Mouse (Mus musculus): ENCODE results near the gene Sirpa. TPM values are rescaled to one million over a fixed set of nuclear protein-coding genes. Genes with fewer than 3 reads are reported as not detected.

The Sirpa gene
- total RNA-seq, 2 experiments from 2014 or later = 42.1 to 60.6 TPM

DNA sequence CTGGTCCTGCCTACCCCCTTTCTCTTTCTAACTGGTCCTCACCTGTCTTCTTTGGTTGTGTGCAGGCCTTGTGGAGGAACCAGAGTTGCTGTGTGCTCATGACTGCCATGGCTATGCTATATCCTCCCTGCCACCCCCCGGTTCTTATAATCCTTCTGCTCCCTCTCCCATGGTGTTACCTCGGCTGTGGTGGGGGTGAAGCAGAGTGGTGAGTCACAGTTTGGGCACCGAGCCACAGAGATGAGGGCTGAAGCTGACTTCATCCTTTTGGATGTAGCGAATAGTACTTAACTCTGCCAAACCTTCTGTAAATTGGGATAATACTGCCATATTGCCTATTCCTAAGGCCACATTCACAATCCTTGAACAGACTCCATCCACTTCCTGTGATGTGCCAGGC is 12.0 kb upstream of the Sirpa start:
- DNase-seq (ENCODE audit: low spot score in 2 of 2) = peak; percentile 53 to 62

DNA sequence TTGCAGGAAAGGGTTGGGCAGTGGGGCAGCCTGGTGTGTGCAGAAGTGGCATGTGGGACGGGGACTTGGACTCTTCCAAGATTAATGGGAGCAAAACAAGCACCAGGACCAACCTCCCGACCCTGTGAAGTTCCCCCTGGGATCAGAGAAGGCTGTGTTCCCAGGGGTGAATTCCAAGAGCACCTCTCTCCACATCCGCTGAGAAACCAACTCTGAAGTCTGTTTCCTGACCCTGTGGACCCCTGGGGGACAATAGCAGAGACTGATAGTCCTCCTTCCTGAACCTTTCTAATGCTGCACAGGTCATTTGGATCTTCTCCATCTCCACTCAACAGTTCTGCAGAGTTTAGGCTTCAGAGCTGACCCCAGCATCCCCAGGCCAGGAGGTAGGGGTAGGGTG is 10.8 kb upstream of the Sirpa start:
- no peak for DNase-seq (ENCODE audit: low spot score in 2 of 2)

DNA sequence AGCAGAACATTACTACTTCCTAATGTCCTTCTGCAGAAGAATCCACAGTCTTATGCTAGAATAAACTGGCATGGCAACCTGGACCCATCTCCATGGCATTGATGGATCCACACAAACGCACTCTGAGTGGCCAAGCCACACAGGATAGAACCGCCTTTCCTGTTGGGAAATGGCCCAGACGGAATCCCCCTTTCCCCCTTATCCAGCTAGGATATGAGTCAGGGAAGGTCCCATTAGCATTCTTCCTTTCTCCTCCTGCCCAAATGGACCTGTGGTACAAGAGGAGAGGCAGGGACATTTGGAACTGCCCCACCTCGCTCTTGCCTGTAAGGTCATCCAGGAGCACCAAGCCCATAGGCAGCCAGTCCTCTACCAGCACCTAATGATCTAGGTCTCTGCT is 10.4 kb upstream of the Sirpa start:
- no peak for DNase-seq (ENCODE audit: low spot score in 2 of 2)

DNA sequence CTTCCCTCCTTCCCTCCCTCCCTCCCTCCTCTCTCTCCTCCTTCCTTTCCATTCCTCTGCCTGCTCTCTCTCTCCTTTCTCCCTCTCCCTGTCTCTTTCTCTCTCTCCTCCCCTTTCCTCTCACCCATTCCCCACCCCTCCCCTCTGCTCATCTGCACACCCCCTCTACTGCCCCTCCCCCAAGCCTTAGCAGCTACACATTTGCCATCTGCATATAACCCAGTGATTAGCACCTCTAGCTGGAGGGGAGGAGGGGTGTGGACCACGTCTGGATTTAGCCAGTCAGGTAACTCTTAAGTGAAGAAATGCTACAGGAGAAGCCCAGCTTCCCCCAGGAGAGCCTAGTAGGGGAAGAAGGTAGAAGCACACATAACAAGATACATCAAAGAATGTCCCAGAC is 7.7 kb upstream of the Sirpa start:
- DNase-seq (ENCODE audit: low spot score in 2 of 2) = no peak

DNA sequence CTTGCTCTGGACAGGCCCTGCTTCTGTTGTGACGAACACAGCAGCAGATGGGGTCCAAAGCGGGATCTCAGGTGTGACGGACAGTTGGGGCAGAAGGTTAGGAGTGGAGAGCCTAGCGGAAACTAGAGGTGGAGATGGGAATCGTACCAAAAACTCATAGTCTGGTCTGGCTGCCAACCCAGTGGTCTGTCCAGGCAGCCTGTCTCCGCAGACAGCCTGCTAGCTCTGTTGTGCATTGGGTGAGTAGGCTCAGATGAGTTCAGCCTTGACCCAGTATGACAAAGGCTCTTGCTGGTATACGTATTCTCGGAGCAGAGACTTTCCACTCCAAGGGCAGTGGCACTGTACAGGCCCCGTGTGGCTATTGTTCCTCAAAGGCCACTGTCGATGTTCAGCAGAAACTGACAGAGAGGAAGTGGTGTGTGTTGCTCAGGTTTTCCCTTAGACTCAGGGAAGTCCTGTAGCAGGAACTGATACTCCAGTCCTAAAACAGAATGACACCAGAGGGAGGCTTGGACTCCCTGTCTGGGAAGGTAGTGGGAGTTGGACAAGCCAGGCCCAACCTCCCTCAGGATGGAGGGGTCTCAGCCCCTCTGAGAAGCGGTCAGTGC is 6.6 kb upstream of the Sirpa start:
- DNase-seq (ENCODE audit: low spot score in 2 of 2) = peak in 1 of 2 experiments; percentile 22

DNA sequence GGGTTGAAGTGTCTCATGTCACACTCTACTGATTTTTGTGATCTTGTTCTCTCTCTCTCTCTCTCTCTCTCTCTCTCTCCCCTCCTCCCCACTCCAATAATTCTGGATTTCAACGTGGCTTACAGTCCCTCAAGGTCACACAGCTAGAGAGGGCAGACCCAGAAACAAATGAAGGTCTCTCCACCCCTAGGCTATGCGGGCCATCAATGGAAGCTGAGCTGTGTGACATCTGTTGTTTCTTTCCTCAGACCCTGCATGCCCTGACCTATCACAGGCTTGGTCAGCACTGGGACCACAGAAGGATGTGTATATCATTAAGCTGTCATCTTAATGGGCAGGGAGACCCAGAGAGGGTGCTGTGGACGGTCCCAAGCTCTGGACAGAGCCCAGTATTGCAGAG is 5.4 kb upstream of the Sirpa start:
- no peak for DNase-seq (ENCODE audit: low spot score in 2 of 2)

DNA sequence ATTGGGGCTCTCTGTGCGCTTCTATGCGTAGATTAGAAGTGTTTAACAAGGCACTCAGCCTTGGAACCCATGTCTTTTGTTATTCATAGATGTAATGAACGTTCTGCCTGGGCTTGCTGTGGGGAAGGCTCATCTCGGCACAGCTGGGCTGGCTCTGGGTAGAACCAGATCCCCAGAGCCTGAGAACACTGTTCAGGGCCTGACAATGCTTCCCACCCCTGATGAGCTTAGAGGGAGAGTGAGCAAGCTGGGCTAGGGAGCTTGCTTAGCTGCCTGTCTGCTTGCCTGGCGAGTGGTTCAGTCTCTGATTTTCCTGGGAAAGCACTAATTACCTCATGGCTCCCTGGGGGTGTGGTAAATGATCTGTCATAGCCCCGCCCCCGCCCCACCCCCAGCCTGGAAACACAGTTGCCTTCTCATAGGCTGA is 4.8 kb upstream of the Sirpa start:
- DNase-seq (ENCODE audit: low spot score in 2 of 2) = no peak

DNA sequence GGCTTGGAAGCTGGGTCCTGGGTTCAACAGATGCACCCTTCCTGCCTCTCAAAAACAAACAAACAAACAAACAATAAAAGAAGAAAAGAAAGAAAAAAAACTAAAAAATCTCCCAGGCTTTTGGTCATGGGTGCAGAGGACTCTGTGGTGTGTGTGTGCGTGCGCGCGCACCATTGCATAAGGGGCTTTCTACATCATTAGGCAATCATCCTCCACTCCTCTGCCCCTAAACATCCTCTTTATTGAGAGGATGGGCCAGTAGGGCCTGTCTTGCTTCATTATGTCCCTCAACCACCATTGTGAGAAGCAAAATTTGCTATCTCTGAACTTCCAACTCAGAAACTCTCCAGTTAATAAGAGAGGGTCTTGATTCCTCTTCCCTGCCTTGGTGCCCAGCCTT is 738 bp upstream of the Sirpa start:
- DNase-seq (ENCODE audit: low spot score in 2 of 2) = no peak

DNA sequence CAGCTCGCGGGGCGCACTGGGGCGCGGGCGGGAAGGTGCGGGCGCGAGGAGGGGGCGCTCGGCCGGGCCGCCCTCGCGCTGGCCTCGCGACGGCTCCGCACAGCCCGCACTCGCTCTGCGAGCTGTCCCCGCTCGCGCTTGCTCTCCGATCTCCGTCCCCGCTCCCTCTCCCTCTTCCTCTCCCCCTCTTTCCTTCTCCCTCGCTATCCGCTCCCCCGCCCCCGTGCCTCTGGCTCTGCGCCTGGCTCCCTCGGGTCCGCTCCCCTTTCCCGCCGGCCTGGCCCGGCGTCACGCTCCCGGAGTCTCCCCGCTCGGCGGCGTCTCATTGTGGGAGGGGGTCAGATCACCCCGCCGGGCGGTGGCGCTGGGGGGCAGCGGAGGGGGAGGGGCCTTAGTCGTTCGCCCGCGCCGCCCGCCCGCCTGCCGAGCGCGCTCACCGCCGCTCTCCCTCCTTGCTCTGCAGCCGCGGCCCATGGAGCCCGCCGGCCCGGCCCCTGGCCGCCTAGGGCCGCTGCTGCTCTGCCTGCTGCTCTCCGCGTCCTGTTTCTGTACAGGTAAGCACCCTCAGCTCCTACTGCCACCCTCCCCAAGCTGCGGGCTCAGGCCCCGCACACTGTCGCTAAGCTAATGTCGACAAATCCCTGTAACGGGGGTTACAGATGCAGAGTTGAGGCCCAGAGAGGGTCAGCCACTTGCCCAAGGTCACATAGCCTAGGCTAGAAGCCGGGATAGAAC is 673 bp downstream of the Sirpa start:
- DNase-seq (ENCODE audit: low spot score in 2 of 2) = peak; percentile 80 to 81

DNA sequence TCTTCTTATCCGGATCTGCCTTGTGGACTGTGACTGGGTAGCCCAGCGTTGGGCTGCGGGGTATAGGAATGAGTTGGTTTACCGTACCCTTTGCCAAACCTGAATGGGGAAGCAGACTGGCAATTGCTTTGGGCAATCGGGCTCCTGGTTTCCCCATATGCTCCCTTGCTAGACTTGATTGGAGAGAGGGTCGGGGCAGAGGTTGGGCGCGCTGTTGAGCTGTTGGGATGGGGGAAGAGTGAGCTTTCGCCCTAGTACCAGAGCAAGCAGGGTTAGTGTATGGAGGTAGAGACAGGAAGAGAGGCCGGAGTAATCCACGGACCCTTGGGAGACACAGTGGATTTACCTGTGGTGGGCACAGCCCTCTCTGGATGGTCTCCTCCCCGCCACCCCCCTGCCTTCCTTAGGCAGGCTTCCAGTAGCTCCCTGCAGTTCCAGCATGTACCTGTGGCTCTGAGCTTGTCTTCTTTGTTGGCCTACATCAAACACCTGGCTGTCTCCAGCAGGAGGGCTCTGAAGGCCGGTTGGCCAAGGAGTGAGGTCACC is 1.3 kb downstream of the Sirpa start:
- peak in 1 of 2 experiments; percentile 36 for DNase-seq (ENCODE audit: low spot score in 2 of 2)

DNA sequence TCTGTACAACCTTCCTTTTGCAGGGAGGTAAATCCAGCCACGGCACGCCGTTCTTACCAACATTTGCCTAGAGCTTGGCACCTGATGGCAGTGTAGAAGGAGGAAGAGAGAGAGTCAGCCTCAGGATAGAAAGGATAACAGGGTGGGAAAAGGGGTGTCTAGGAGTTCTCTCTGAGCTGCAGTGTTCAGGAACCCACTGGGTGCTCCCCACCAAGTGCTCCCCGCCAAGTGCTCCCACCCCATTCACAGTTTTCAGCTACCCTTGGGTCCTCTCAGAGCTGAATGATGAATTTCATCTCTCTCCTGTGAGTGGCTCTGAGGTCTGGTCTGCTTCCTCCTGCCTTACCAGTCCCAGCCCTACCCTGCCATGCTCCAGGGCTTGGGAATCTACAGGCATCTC is 1.9 kb downstream of the Sirpa start:
- DNase-seq (ENCODE audit: low spot score in 2 of 2) = no peak

DNA sequence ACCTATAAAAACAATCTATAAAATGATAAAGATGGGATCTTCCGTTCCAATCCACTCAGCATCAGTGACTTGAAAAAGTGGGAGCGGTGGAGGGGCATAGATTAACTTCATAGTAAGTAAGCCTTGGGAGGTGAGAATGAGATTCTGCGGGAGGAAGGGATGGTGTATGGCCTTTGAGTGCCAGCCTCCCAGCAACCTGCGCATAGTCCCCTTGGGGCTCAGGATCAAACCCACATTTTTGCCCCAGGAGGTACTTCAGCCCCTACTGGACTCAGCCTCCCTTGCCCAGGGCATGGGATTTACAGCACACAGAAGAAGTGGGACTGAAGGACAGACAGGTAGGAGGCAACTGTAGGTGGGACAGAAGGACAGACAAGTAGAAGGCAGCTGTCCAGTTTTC is 2.6 kb downstream of the Sirpa start:
- no peak for DNase-seq (ENCODE audit: low spot score in 2 of 2)

DNA sequence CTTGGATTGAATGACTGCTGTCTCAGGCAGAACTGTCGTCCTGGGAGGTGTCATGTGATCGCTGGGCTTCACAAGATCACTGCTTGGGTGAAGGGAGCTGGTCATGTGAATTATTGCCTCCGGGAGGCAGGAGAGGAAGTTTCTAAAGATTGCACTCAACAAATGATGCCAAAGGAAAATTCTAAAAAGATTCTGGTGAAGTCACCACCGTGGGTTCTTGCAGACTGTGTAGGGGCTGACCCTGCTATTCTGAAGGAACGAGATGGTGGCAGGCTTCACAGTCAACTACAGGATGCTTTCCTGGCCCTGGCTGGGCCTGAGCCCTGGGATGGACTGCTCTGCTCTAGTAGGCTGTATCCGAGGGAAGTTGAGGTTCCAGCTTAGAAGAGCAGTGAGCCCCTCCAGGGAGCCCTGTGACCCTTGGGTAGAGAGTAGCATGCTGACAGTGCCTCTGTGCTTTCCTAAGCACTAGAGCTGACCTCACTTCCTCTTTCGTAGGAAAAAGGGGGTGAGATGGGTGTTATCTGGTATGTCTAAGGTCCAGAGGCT is 3.1 kb downstream of the Sirpa start:
- no peak for DNase-seq (ENCODE audit: low spot score in 2 of 2)

DNA sequence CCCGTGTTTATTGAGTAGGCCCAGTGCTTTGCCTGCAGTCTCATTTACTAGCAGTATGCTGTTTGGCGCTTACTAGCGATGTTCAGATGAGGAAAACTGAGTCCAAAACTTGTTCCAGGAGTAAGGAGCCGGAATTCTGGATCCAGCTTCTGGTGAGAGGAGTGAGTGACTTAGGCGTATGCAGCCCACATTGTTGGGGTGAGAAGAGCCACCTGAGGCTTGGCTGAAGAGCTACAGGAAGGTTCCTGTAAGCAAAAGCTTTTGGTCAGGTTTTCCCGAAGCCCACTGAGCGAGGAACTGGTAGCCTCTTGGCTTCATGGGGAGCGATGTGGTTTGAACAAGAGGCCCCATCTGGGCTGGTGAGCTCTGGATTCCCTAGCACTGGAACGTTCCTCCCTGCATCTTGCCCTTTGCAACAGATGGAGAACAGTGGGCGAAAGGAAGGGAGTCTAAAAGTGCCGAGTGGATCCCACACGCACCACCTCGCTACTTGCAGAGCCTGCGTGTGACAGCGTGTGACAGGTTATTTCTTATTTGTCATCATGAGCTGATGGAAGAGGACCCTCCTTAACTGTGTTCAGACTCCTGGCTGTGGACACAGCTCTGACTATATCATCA is 4.0 kb downstream of the Sirpa start:
- DNase-seq (ENCODE audit: low spot score in 2 of 2) = no peak

DNA sequence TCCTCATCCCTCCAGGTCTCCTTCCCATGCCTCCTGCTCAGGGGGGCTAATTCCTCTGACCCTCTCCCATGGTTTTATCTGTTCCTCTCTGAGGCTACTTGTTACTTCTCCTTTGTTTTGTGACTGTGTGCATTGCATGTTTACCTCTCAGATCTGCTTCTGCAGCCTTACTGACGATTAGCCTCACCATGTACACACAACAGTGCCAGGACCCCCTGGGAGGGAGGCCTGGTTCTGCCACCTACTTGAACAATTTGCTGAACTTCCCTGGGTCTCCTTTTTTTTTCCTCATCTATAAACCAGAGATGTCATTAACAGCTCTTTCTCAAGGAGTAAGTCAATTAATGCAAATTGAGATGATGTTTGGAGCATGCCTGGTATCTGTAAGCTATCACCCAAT is 4.9 kb downstream of the Sirpa start:
- DNase-seq (ENCODE audit: low spot score in 2 of 2) = no peak

DNA sequence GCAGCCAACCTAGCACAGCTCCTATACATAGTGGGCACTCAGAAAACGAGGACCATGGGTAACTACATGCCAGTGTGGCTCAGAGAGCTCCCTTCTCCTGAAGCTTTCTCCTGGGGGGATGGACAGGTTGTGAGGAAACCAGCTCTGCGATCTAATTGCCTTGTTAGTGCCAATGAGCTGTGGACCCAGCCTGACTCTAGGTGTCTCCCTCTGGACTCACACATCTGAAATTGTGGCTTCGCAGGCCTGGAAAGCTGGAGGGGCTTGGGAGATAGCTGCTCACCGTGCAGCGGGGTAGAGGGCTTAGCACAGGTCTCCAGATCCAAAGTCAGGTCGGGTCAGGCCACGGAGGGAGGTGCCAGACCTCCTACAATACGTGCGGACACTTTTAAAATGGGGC is 5.5 kb downstream of the Sirpa start:
- DNase-seq (ENCODE audit: low spot score in 2 of 2) = no peak

DNA sequence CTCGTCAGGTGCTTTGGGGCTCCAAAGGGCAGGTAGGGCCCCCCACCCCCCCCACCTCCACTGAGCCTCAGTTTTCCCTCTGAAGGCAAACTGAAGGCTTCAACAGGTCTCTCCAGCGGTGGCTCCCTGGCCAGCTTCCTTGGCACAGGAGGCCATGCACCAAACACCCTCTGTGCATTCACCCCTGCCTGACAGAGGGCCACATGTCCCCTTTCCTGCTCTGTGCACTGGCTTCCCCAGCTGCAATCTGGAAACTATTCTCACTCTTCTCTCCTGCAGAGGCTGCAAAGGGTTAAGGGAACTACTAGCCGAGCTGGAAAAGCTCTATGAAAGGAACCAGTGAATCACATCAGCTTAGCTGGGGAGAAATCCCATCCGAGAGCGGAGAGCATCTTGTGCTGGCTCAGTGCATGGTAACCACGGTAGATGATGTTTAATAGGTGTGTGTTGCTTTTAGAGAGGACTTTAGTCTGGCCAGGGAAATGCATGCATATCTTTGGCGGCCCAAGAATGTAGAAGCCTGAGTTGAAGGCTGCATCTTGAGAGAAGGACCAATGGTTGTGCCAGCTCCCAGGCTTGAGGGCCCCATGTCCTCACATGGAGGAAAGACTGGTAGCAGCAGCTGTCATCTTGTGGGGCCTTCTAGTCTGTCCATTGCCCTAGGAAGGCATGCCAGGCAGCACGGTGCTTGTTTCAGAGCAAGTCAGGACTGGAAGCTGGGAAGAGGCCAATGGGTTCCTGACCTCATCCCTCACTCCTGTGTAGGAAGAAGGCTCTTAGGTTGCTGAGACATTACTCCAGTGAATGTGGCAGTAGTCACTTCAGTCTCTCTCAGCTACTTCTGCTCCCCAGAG is 6.8 kb downstream of the Sirpa start:
- DNase-seq (ENCODE audit: low spot score in 2 of 2) = no peak

DNA sequence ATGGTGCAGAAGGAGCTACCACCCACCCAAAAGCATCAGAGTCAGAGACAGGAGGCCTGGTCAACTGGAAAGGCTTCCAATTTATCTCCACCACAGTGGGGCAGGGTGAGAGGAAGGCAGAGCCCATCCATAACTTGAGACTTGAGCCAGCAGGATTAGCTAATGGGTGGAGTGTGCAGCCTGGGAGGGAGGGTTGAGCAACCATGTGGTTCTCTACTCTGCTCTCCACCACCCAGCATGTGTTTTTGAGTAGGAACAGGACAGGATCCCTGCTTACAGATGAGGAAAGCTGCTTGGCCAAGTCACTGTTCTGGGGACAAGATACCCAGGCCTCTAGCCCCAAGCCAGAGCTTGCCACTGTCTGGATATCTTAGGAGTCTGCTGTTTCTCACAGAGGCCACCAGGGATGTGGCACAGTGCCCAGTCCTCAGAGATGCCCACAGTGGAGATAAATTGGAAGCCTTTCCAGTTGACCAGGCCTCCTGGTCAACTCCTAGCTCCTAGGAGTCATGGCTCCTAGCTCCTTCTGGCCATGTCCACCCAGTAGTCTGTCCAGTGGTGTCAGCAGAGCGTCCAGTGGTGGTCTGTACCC is 8.5 kb downstream of the Sirpa start:
- no peak for DNase-seq (ENCODE audit: low spot score in 2 of 2)

DNA sequence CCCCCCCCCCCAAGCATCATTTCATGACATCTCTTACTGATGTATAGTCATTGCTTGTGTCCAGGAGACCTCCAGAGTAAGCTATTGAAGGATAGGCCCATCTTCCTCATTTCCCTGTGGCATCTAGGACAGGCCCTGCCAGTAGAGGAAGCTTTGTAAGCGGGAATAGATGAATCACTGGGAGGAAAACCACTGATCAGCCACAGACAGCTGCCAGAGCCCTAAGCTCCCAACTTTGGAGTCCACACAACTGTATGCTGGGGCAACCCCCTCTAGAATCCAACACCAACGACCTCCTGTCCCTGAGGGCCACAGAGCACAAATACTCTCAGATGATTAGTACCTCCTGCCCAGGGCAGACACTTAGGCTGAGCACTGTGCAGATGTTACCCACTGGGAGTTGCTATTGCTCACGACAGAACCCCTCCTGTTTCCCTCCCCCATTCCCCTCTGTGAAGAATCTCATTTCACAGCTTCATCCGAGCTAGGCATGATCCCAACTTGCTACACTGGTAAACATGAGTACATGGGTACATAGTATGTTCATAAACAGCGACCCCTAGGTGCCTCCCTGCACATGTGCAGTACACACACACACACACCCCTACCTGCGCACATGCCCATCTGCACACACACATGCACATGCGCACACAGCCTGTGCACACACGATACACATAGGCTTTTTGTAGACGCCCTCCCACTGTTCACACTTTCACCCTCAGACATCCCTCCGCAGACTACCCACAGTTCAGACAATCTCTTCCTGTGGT is 9.4 kb downstream of the Sirpa start:
- no peak for DNase-seq (ENCODE audit: low spot score in 2 of 2)

DNA sequence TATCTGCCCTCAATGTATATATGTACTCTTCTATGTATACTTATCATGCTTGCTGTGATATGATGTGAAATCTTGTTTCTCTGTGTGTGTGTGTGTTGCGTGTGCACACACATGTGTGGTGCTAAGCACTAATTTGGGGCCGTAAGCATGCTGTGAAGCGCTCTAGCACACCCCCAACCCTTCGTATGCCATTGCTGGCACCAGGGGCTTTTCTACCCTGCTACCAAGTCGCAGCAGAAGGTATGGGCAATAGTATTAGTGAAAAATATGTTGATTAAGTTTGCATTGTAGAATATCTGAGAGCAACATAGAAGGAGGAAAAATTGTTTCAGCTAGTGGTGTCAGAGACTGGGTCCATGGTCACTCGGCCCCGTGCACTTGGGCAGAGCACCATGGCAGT is 10.2 kb downstream of the Sirpa start:
- DNase-seq (ENCODE audit: low spot score in 2 of 2) = no peak

Measured in adrenal gland, adult 18-20 months (tissue).